Mouse (Mus musculus): ENCODE results near the gene Anxa7. TPM values are rescaled to one million over a fixed set of nuclear protein-coding genes. Genes with fewer than 3 reads are reported as not detected.

The Anxa7 gene
- polyA plus RNA-seq, 1 experiment from 2014 or later: 44.7 TPM

DNA sequence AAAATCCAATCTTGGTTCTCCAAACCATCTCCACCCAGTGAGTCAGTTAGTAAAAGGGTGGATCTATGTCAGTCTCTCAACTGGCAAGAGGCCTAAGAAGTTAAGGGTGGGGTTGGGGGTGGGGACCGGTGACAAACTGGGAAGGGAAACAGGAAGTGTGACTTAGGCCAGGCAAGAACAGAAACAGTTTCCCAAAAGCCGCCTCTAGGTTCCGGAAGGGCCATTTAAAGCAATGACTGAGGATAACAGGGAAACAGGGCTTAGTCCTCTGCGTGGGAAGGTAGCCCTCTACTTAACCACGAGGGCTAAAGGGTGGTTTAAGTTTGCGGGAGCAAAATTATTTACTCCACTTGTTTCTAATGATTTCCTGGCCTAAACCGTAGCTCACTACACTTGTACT, 1.1 kb downstream of the Anxa7 start:
- WGBS: 12% methylated on average over 7 of the region's 7 CpGs

DNA sequence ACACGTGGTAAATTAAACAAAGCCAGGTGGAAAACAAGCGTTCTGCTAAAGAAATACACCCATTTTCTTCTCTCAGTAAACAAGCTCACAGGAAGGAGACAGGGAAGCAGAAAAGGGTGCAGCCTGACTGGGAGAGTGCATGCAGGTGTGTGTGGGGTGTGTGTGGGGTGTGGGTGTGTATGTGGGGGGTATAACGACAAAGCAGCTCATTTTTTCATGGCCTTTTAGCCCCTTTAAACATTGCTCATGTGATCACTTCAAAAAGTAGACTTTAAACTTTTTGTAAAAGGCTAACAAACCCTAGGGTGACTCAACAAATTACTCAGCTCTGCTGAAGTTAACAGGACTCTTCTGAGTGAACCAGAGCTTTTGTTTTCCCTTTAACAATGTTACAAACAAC, 1.5 kb downstream of the Anxa7 start:
- peak overlapping the region; percentile 79 for H3K4me2 ChIP-seq
- H3K9me3 ChIP-seq: no peaks in the 10 kb centered on the region
- peak overlapping the region; percentile 85; the same call in 1 of the 2 replicates for H3K4me3 ChIP-seq
- H3K27ac ChIP-seq: 0 out of 2 replicates have a peak overlapping the region, but pooled peaks have one; percentile 78
- peaks cover 14% of the 10 kb centered on the region for H3K4me1 ChIP-seq
- H3K27me3 ChIP-seq: no peaks in the 10 kb centered on the region
- WGBS: 31% methylated on average over 3 of the region's 3 CpGs
- no peak overlapping the region for H3K9ac ChIP-seq
- ATAC-seq (ENCODE audit: borderline replicate concordance, extremely low read depth, low FRiP score, low TSS enrichment): no peak
- H3K36me3 ChIP-seq: no peaks in the 10 kb centered on the region

More for the DNA sequence above, 1.1 kb downstream of the Anxa7 start:
- Histone ChIP-seq H3K4me3 (peak overlapping the region; percentile 85), H3K27me3 (no peaks in the 10 kb centered on the region), H3K4me1 (peaks cover 14% of the 10 kb centered on the region), H3K4me2 (peak overlapping the region; percentile 79), H3K9ac (peak overlapping the region; percentile 74), H3K27ac (peak overlapping the region; percentile 78), H3K36me3 (no peaks in the 10 kb centered on the region), H3K9me3 (no peaks in the 10 kb centered on the region)
- ATAC-seq (ENCODE audit: borderline replicate concordance, extremely low read depth, low FRiP score, low TSS enrichment): peak; percentile 31; the same call in 1 of the 2 replicates

DNA sequence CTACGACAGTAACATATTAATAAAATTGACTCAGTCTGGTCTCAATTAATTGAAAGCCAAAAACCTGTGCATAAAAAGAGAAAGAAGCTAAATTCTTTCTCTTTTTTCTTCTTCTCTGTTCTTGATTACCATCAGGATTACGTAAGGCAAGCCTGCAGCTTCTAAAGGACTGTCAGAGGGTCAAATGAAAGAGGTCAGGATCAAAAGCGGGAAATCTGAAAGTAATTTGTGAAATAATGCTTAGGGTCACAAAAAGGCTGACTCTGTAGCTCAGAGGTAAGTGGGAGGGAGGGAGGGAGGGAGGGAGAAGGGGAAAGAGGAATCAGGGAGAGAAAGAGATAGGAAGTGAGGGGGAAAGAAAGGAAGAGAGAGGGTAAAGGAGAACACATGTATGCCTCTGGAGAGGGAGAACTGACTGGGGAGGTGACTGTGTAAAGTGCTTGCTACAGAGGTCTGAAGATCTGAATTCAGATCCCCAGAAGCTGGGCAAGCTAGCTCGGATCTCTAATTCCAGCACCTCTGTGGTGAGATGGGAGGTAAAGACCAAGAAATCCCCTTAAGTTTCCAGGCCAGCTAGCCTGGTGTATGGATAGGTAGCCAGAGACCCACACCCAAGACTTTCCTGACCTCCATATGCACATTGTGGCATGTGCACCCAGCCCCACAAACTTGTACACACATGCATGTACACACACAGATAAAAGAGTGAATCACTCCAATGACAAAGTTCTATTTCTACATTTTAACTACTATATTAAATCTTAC, 2.5 kb downstream of the Anxa7 start:
- no peaks in the 10 kb centered on the region for H3K9me3 ChIP-seq
- no peak overlapping the region for H3K9ac ChIP-seq
- H3K27me3 ChIP-seq: no peaks in the 10 kb centered on the region
- ATAC-seq (ENCODE audit: borderline replicate concordance, extremely low read depth, low FRiP score, low TSS enrichment): no peak
- peaks cover 14% of the 10 kb centered on the region for H3K4me1 ChIP-seq
- H3K36me3 ChIP-seq: no peaks in the 10 kb centered on the region
- H3K27ac ChIP-seq: no peak overlapping the region
- H3K4me3 ChIP-seq: no peak overlapping the region
- H3K4me2 ChIP-seq: no peak overlapping the region
- WGBS: 64% methylated on average over 4 of the region's 4 CpGs

DNA sequence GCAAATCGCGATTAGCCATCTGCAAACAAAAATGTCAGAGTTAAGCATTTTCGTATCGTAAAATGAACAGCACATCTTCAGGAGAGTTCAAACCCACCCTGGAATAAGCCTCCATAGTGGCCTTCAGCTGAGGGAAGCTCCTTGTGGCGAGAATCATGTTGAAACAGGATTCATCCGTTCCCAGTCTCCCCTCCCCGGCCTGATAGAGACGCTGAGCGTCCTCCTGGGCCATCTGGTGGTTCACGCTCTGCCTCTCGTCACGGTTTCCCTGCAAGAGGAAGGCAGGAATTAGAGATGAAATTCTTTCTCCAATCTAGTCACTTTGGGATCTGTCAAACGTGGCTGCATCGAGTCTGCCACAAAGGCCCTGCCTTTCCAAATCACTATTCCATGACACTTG, 19.7 kb downstream of the Anxa7 start:
- no peak for ATAC-seq (ENCODE audit: borderline replicate concordance, extremely low read depth, low FRiP score, low TSS enrichment)
- H3K9me3 ChIP-seq: no peaks in the 10 kb centered on the region
- WGBS: 72% methylated on average over 14 of the region's 14 CpGs
- no peak overlapping the region for H3K4me2 ChIP-seq
- no peaks in the 10 kb centered on the region for H3K27me3 ChIP-seq
- no peak overlapping the region for H3K27ac ChIP-seq
- H3K4me3 ChIP-seq: no peak overlapping the region
- H3K9ac ChIP-seq: no peak overlapping the region
- peaks cover 71% of the 10 kb centered on the region for H3K36me3 ChIP-seq
- no peaks in the 10 kb centered on the region for H3K4me1 ChIP-seq

DNA sequence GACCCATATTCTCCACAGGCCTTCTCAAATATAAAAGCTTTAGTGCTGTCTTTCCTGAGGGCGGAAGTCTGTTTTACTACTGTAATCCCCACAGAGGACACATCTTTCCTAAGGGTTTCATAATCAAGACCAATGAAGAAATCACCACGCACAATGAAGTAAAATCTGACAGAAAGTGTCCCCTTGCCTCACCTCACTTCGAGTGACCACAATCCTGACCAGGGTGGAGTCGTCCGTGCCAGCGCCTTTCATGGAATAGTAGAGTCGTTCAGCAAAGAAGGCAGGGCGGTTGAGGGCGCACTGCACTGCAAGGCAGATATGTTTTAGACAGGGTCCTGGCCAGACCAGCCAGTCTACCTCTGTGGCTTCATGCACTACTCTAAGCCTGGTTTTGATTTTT, 21.6 kb downstream of the Anxa7 start:
- Histone ChIP-seq H3K27me3 (no peaks in the 10 kb centered on the region), H3K36me3 (peaks cover 59% of the 10 kb centered on the region), H3K4me1 (no peaks in the 10 kb centered on the region), H3K27ac (no peak overlapping the region), H3K9me3 (no peaks in the 10 kb centered on the region), H3K9ac (no peak overlapping the region), H3K4me2 (no peak overlapping the region), H3K4me3 (no peak overlapping the region)
- ATAC-seq (ENCODE audit: borderline replicate concordance, extremely low read depth, low FRiP score, low TSS enrichment): no peak
- WGBS: 89% methylated on average over 9 of the region's 9 CpGs

DNA sequence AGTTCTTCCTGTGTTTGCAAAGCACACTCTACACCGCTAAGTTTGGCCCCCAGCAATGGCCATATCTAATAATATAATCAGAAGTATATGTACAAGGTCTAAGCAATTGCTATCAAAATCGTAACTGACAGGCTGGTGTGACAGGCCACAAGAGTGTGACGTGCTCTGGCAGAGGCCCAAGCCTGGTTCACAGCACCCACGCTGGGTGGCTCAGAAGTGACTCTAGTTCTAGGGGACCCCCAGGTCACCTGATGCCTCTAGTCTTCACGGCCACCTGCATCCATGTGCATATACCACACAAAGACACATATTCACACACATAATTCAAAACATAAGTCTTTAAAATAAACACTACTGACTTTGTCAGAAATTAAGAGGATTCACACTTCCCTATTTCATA, 27.0 kb downstream of the Anxa7 start:
- ATAC-seq (ENCODE audit: borderline replicate concordance, extremely low read depth, low FRiP score, low TSS enrichment): no peak
- 85% methylated on average over 5 of the region's 5 CpGs for WGBS
- H3K9me3 ChIP-seq: no peaks in the 10 kb centered on the region

DNA sequence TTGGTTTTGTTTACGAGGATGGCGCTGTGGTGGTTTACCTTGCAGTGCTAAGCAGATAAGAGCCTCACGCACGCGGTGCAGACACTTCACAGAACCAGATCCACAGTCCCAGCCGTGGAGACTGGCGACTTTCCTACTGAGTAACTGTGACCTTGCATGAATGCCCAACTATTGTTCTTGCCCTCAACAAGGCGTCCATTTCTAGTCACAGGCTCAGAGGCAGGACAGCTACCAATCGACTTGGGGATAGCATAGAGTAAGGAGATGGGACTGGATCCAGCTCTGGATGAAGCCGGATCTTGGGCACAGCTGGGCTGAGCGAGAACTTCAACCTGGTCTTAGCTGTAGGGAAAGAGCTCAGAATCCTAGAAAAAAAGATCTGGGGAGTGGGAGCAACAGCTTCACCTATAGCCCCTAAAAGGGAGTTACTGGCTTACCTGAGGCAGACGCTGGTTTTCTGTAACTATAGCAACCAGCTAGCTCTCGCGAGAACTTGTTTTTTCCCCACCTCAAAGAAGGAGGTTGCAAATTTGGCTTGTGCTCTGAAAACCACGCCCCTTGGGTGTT, 28.1 kb downstream of the Anxa7 start, which contains the start of gene Cfap70:
TSS of gene Cfap70 (minus strand) at position 462 of the 567 bp plus-strand sequence.
- H3K36me3 ChIP-seq: peaks cover 8% of the 10 kb centered on the region
- WGBS: 3% methylated on average over 15 of the region's 15 CpGs
- no peak within 1 kb of the TSS for H3K27ac ChIP-seq
- H3K9me3 ChIP-seq: no peaks in the 10 kb centered on the region
- peak; percentile 42; the same call in 1 of the 2 replicates for ATAC-seq (ENCODE audit: borderline replicate concordance, extremely low read depth, low FRiP score, low TSS enrichment)
- H3K27me3 ChIP-seq: no peaks in the 10 kb centered on the region
- H3K4me3 ChIP-seq: peak within 1 kb of the TSS; percentile 43
- 0 out of 2 replicates have a peak, but pooled peaks cover 4% of the 10 kb centered on the region for H3K4me1 ChIP-seq
- peak within 1 kb of the TSS; percentile 35; the same call in 1 of the 2 replicates for H3K9ac ChIP-seq
- H3K4me2 ChIP-seq: peak within 1 kb of the TSS; percentile 67

More for the DNA sequence above, 27.0 kb downstream of the Anxa7 start:
- no peak overlapping the region for H3K4me3 ChIP-seq
- H3K27ac ChIP-seq: no peak overlapping the region
- no peak overlapping the region for H3K4me2 ChIP-seq
- peaks cover 13% of the 10 kb centered on the region for H3K36me3 ChIP-seq
- H3K4me1 ChIP-seq: 0 out of 2 replicates have a peak, but pooled peaks cover 4% of the 10 kb centered on the region
- H3K9ac ChIP-seq: no peak overlapping the region
- no peaks in the 10 kb centered on the region for H3K27me3 ChIP-seq

DNA sequence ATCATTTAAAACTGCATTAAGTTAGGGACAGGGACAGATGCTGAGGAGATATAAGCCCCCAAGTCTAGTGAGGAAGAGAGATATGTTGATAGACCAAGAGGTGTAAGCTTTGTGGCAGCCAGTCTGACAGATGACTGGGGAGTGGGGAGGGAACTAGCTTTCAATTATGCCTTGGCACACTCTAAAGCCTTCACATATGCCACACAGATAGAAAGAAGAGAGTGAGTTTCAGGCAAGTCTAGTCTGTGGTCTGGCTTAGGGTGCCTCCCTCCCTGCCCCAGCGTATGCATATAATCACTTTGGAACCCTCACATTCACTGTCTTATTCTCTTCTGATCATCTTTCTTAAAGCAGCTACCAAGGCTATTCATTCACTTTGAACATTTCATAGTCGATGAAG, 28.6 kb downstream of the Anxa7 start:
- Histone ChIP-seq H3K4me3 (peak overlapping the region; percentile 43), H3K4me2 (peak overlapping the region; percentile 67), H3K36me3 (peaks cover 5% of the 10 kb centered on the region), H3K27me3 (no peaks in the 10 kb centered on the region), H3K9me3 (no peaks in the 10 kb centered on the region), H3K27ac (no peak overlapping the region), H3K9ac (peak overlapping the region; percentile 35; the same call in 1 of the 2 replicates), H3K4me1 (0 out of 2 replicates have a peak, but pooled peaks cover 4% of the 10 kb centered on the region)
- ATAC-seq (ENCODE audit: borderline replicate concordance, extremely low read depth, low FRiP score, low TSS enrichment): no peak
- WGBS: 6% methylated on average over 2 of the region's 2 CpGs

DNA sequence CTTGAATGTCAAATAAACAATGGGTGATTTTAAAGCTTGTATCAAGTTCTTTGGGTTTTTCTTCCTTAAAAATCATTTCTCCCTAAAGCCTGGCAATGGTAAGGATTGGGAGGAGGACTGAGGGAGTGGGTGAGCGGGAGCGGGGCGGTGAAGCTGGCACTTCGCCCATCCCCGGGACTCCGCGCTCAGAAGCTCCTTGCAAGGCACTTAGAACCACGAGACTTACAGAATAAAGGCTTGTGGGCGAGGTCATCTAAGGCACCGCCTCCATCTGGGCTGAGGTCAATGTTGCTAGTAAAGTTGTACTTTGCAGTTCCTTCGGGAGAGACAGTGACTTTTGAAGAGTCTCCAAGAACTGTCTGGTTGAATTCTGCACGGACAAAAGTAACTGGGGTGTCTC, 32.7 kb downstream of the Anxa7 start:
- Histone ChIP-seq H3K9ac (no peak overlapping the region), H3K27me3 (no peaks in the 10 kb centered on the region), H3K27ac (no peak overlapping the region), H3K36me3 (no peaks in the 10 kb centered on the region), H3K9me3 (no peaks in the 10 kb centered on the region), H3K4me3 (no peak overlapping the region), H3K4me2 (no peak overlapping the region), H3K4me1 (0 out of 2 replicates have a peak, but pooled peaks cover 4% of the 10 kb centered on the region)
- 0 out of 2 replicates have a peak, but pooled peaks have one; percentile 23 for ATAC-seq (ENCODE audit: borderline replicate concordance, extremely low read depth, low FRiP score, low TSS enrichment)
- WGBS: 46% methylated on average over 12 of the region's 12 CpGs

DNA sequence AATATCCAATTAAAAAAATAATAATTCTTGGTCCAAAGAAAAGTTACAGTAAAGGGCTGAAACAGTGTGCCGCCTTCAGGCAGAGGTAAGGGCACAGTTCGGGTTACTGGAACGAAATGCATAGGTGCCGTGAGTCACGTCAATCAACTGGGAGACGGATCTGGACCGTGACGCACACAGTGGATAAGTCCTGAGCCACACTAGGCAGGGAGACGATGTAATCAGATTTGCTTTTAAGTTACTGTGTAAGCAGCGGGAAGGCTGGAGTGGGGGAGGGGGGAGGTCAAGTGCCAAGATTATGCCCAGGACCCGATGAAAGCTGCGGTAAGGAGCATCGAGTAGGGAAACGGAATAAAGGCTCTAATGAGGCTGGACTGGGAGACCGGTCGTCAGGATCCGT, 37.7 kb downstream of the Anxa7 start:
- no peaks in the 10 kb centered on the region for H3K4me1 ChIP-seq
- no peaks in the 10 kb centered on the region for H3K36me3 ChIP-seq
- H3K27ac ChIP-seq: no peak overlapping the region
- no peaks in the 10 kb centered on the region for H3K27me3 ChIP-seq
- no peak overlapping the region for H3K9ac ChIP-seq
- no peak overlapping the region for H3K4me2 ChIP-seq
- H3K4me3 ChIP-seq: no peak overlapping the region
- ATAC-seq (ENCODE audit: borderline replicate concordance, extremely low read depth, low FRiP score, low TSS enrichment): no peak
- WGBS: 55% methylated on average over 17 of the region's 17 CpGs
- H3K9me3 ChIP-seq: no peaks in the 10 kb centered on the region

DNA sequence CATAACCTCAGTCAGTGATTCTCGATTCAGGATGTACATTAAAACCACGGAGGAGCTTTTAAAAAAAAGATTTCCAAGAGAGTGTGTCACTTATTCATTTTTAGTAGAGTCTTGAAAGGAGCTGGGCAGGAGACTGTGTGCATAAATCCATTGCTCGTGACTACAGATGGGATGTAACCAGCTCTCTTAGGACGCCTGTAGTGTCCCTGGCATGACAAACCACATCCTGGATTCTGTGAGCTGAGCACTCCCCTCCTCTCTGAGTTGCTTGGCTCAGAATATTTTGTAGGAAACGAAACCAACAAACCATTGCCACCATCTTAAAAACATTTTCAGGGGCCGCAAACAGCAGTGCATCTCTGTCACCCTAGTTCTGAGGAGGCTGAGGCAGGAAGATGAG, 43.0 kb downstream of the Anxa7 start:
- Histone ChIP-seq H3K4me3 (no peak overlapping the region), H3K4me2 (no peak overlapping the region), H3K27ac (no peak overlapping the region), H3K27me3 (no peaks in the 10 kb centered on the region), H3K9me3 (no peaks in the 10 kb centered on the region), H3K4me1 (no peaks in the 10 kb centered on the region), H3K9ac (no peak overlapping the region), H3K36me3 (no peaks in the 10 kb centered on the region)
- 62% methylated on average over 6 of the region's 6 CpGs for WGBS
- ATAC-seq (ENCODE audit: borderline replicate concordance, extremely low read depth, low FRiP score, low TSS enrichment): no peak

DNA sequence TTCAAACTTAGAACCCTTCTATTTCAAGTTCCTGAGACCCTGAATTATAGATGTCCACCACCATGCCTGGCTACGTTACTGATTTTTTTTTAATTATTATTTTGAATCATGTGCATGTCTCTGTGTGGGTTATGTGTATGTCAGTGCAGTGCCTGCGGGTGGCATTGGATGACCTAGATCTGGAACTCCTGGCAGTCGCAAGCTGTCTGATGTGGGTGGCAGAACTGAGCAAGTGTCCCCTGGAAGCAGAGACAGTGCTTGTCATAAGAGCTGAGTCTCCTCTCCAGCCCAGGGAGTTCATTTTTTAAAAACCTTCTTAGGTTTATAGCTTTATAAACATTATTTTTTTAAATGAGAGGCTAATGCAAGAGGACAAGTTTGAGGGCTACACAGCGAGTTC, 47.5 kb downstream of the Anxa7 start:
- no peaks in the 10 kb centered on the region for H3K9me3 ChIP-seq
- H3K9ac ChIP-seq: no peak overlapping the region
- no peak overlapping the region for H3K27ac ChIP-seq
- H3K27me3 ChIP-seq: no peaks in the 10 kb centered on the region
- H3K36me3 ChIP-seq: no peaks in the 10 kb centered on the region
- H3K4me2 ChIP-seq: no peak overlapping the region
- 71% methylated on average over 4 of the region's 4 CpGs for WGBS
- no peak overlapping the region for H3K4me3 ChIP-seq
- no peaks in the 10 kb centered on the region for H3K4me1 ChIP-seq
- no peak for ATAC-seq (ENCODE audit: borderline replicate concordance, extremely low read depth, low FRiP score, low TSS enrichment)

Measured in lung, embryonic 15.5 days (tissue).